ENCODE assay signal across 23 mouse cellular contexts in genomic region chr2:69321457-69321856, GRCm38 (mm10). TPM values are rescaled to one million over a fixed set of nuclear protein-coding genes. Genes with fewer than 3 reads are reported as not detected.
"Had no signal": no experiment of that assay in that cellular context is flagged by ENCODE, and none has a peak within 500 bp of the region (broad histone marks: within the 10 kb centered on the region; RNA-seq: fewer than 3 reads in every experiment).

No protein-coding gene starts in this region.

- H3K4me2 ChIP-seq: liver, embryonic 15.5 days; lung, embryonic 15.5 days; midbrain, embryonic 11.5 days; midbrain, embryonic 13.5 days; midbrain, embryonic 15.5 days; neural tube, embryonic 12.5 days had no signal

- H3K27ac ChIP-seq: liver, embryonic 15.5 days; lung, embryonic 15.5 days; macrophage; midbrain, embryonic 13.5 days; midbrain, embryonic 15.5 days; neural tube, embryonic 12.5 days had no signal

- H3K9ac ChIP-seq: liver, embryonic 15.5 days; liver, postnatal 0 days; lung, embryonic 15.5 days; midbrain, embryonic 13.5 days; midbrain, embryonic 15.5 days; neural tube, embryonic 12.5 days had no signal

- H3K36me3 ChIP-seq: liver, embryonic 15.5 days; lung, embryonic 15.5 days; midbrain, embryonic 13.5 days; midbrain, embryonic 15.5 days; neural tube, embryonic 12.5 days had no signal

- H3K9me3 ChIP-seq: liver, embryonic 15.5 days; lung, embryonic 15.5 days; megakaryocyte, embryonic 14.5 days; midbrain, embryonic 13.5 days; midbrain, embryonic 15.5 days; neural tube, embryonic 12.5 days had no signal

- H3K4me1 ChIP-seq: liver, embryonic 15.5 days; lung, embryonic 15.5 days; megakaryocyte, embryonic 14.5 days; midbrain, embryonic 13.5 days; midbrain, embryonic 15.5 days; neural tube, embryonic 12.5 days had no signal

- DNase-seq: liver, postnatal 0 days; lung, adult 2 months; lung, postnatal 14 days; lung, postnatal 36 days; right cerebral cortex, postnatal 14 days; thymus, adult 18-20 months; thymus, postnatal 25 days; thymus, postnatal 4 days had no signal

- ATAC-seq: liver, postnatal 0 days; lung, postnatal 0 days; midbrain, embryonic 13.5 days; midbrain, embryonic 15.5 days had no signal

- H3K27me3 ChIP-seq: liver, embryonic 15.5 days; lung, embryonic 15.5 days; megakaryocyte, embryonic 14.5 days; midbrain, embryonic 15.5 days; neural tube, embryonic 12.5 days had no signal

- H3K4me3 ChIP-seq: liver, embryonic 15.5 days; lung, embryonic 15.5 days; megakaryocyte, embryonic 14.5 days; midbrain, embryonic 13.5 days; midbrain, embryonic 15.5 days; neural tube, embryonic 12.5 days had no signal

RNA-seq across cellular contexts. Expression of gene Abcb11, which starts 21.0 kb away (rescaled TPM):
- total RNA-seq: megakaryocyte progenitor cell, adult 5-6 weeks; monocyte, adult 5-6 weeks had no signal
- polyA plus RNA-seq: macrophage; midbrain, embryonic 11.5 days; midbrain, embryonic 13.5 days; midbrain, embryonic 15.5 days; midbrain, postnatal 0 days; neural tube, embryonic 12.5 days; neural tube, embryonic 14.5 days; spleen, adult 2 months had no signal

RNA-seq across cellular contexts. Expression of gene Dhrs9, which starts 58.8 kb away (rescaled TPM):
- total RNA-seq: midbrain, postnatal 0 days; monocyte, adult 5-6 weeks had no signal
- polyA plus RNA-seq: lung, embryonic 15.5 days; midbrain, embryonic 11.5 days; midbrain, embryonic 13.5 days; midbrain, embryonic 15.5 days; midbrain, postnatal 0 days; neural tube, embryonic 12.5 days; neural tube, embryonic 14.5 days; testis, adult 2 months had no signal
